In the genomic region with DNA sequence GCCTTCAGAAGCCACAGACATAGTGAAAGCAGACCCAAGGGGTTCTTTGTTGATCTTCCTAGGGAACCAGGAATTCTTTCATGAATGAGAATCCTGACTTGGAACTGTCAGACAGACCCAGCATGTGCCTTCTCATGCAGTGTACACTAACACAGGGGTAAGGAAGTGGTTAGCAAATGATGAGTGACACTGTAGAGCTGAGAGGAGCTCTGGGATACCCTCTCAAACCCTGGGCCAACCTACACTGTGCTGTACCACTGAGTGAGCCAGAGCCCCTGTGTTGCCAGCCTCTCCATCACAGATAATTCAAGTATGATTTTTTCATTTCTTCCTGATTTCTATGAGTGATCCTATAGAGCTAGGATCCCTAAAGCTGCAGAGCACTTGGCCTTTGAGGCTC, we compare ENCODE assay signal across 23 mouse cellular contexts. TPM values are rescaled to one million over a fixed set of nuclear protein-coding genes. Genes with fewer than 3 reads are reported as not detected.
DNase-seq lines count a peak whose midpoint lies in the region; ATAC-seq and TF ChIP-seq lines count a peak whose summit lies in the region.
"Had no signal": no experiment of that assay in that cellular context is flagged by ENCODE, and none has a peak within 500 bp of the region (broad histone marks: within the 10 kb centered on the region; RNA-seq: fewer than 3 reads in every experiment).

No protein-coding gene starts in this region.

- H3K4me3 ChIP-seq in forebrain, embryonic 16.5 days (replicated peaks; ENCODE audit: low read length) = no peak overlapping the region
- no peak overlapping the region for H3K4me3 ChIP-seq in forebrain, embryonic 14.5 days (ENCODE audit: low read depth, low read length)
- no peak overlapping the region for H3K4me3 ChIP-seq in hindbrain, postnatal 0 days (ENCODE audit: low read length)
- H3K4me3 ChIP-seq in hindbrain, embryonic 12.5 days = no peak overlapping the region
- H3K4me3 ChIP-seq: forebrain, embryonic 12.5 days; heart, adult 2 months; heart, embryonic 10.5 days; heart, embryonic 13.5 days had no signal

- H3K4me2 ChIP-seq in forebrain, embryonic 16.5 days (ENCODE audit: low read length) = no peak overlapping the region
- H3K4me2 ChIP-seq in forebrain, embryonic 14.5 days (ENCODE audit: low read length) = no peak overlapping the region
- no peak overlapping the region for H3K4me2 ChIP-seq in hindbrain, postnatal 0 days (ENCODE audit: low read depth, low read length)
- H3K4me2 ChIP-seq in hindbrain, embryonic 12.5 days (replicated peaks) = no peak overlapping the region
- H3K4me2 ChIP-seq: forebrain, embryonic 12.5 days; heart, embryonic 13.5 days had no signal

- no peak for DNase-seq in forebrain, embryonic 14.5 days (ENCODE audit: low spot score)
- peak; percentile 51 for DNase-seq in heart, adult 11 months
- no peak for DNase-seq in heart, postnatal 10 days
- no peak for DNase-seq in hindbrain, postnatal 0 days (ENCODE audit: low spot score)
- DNase-seq: adrenal gland, postnatal 10 days; adrenal gland, postnatal 36 days; B cell, adult 2 months; cerebellum, adult 18-20 months; cerebellum, adult 9-10 months; cerebellum, postnatal 14 days; gastrocnemius, postnatal 25 days; heart, adult 2 months; kidney, adult 2 months had no signal

- no peaks in the 10 kb centered on the region for H3K27me3 ChIP-seq in forebrain, embryonic 16.5 days (replicated peaks; ENCODE audit: control insufficient read depth, insufficient read depth, low read length)
- H3K27me3 ChIP-seq in forebrain, embryonic 14.5 days (replicated peaks; ENCODE audit: control insufficient read depth, insufficient read depth, low read length) = no peaks in the 10 kb centered on the region
- H3K27me3 ChIP-seq in hindbrain, postnatal 0 days (ENCODE audit: insufficient read depth, low read length) = no peaks in the 10 kb centered on the region
- H3K27me3 ChIP-seq in hindbrain, embryonic 12.5 days = no peaks in the 10 kb centered on the region
- H3K27me3 ChIP-seq: CH12.LX; forebrain, embryonic 12.5 days; heart, embryonic 13.5 days; Patski had no signal

- no peaks in the 10 kb centered on the region for H3K9me3 ChIP-seq in forebrain, embryonic 16.5 days (ENCODE audit: control insufficient read depth, low read length)
- no peaks in the 10 kb centered on the region for H3K9me3 ChIP-seq in forebrain, embryonic 14.5 days (replicated peaks; ENCODE audit: control insufficient read depth, low read length)
- no peaks in the 10 kb centered on the region for H3K9me3 ChIP-seq in hindbrain, postnatal 0 days (ENCODE audit: low read length)
- no peaks in the 10 kb centered on the region for H3K9me3 ChIP-seq in hindbrain, embryonic 12.5 days (replicated peaks)
- H3K9me3 ChIP-seq: forebrain, embryonic 12.5 days; G1E; heart, embryonic 10.5 days; heart, embryonic 13.5 days had no signal

- peak; percentile 58; the same call in 1 of the 2 replicates for ATAC-seq in forebrain, embryonic 16.5 days
- no peak for ATAC-seq in forebrain, embryonic 14.5 days
- 0 out of 2 replicates have a peak, but pooled peaks have one; percentile 59 for ATAC-seq in hindbrain, postnatal 0 days
- ATAC-seq in hindbrain, embryonic 12.5 days (ENCODE audit: low FRiP score) = no peak
- ATAC-seq: intestine, postnatal 0 days; Patski had no signal

- intact Hi-C loops in heart, postnatal 10 days (cut with DNase I) = no loop called here

- no peak overlapping the region for H3K9ac ChIP-seq in forebrain, embryonic 16.5 days (replicated peaks; ENCODE audit: low read depth, low read length)
- H3K9ac ChIP-seq in forebrain, embryonic 14.5 days (ENCODE audit: low read length) = no peak overlapping the region
- H3K9ac ChIP-seq in hindbrain, postnatal 0 days (replicated peaks; ENCODE audit: low read length) = no peak overlapping the region
- H3K9ac ChIP-seq in hindbrain, embryonic 12.5 days = no peak overlapping the region
- H3K9ac ChIP-seq: forebrain, embryonic 12.5 days; heart, embryonic 13.5 days had no signal

- H3K4me1 ChIP-seq in forebrain, embryonic 16.5 days (replicated peaks; ENCODE audit: control insufficient read depth, insufficient read depth, low read length) = no peaks in the 10 kb centered on the region
- no peaks in the 10 kb centered on the region for H3K4me1 ChIP-seq in forebrain, embryonic 14.5 days (ENCODE audit: control insufficient read depth, insufficient read depth, low read length)
- no peaks in the 10 kb centered on the region for H3K4me1 ChIP-seq in hindbrain, postnatal 0 days (ENCODE audit: insufficient read depth, low read length)
- no peaks in the 10 kb centered on the region for H3K4me1 ChIP-seq in hindbrain, embryonic 12.5 days
- H3K4me1 ChIP-seq: forebrain, embryonic 12.5 days; heart, embryonic 13.5 days had no signal

- peaks cover 20% of the 10 kb centered on the region for H3K36me3 ChIP-seq in forebrain, embryonic 16.5 days (ENCODE audit: control insufficient read depth, insufficient read depth)
- peaks cover 62% of the 10 kb centered on the region for H3K36me3 ChIP-seq in forebrain, embryonic 14.5 days (ENCODE audit: control insufficient read depth, insufficient read depth, low read length)
- peaks cover 18% of the 10 kb centered on the region for H3K36me3 ChIP-seq in hindbrain, postnatal 0 days (ENCODE audit: insufficient read depth, low read length)
- peaks cover 31% of the 10 kb centered on the region for H3K36me3 ChIP-seq in hindbrain, embryonic 12.5 days
- H3K36me3 ChIP-seq: G1E; heart, embryonic 10.5 days; heart, embryonic 13.5 days had no signal

- TF ChIP-seq CTCF in hindbrain, postnatal 0 days (IDR thresholded peaks at IDR 0.05; ENCODE audit: low read depth) = no peak

- H3K27ac ChIP-seq in forebrain, embryonic 16.5 days (ENCODE audit: low read length) = no peak overlapping the region
- H3K27ac ChIP-seq in forebrain, embryonic 14.5 days (ENCODE audit: low read depth, low read length) = no peak overlapping the region
- no peak overlapping the region for H3K27ac ChIP-seq in hindbrain, postnatal 0 days
- H3K27ac ChIP-seq in hindbrain, embryonic 12.5 days = no peak overlapping the region
- H3K27ac ChIP-seq: forebrain, embryonic 12.5 days; heart, adult 2 months; heart, embryonic 10.5 days; heart, embryonic 13.5 days had no signal

RNA-seq across cellular contexts. Expression of gene Unc80, which starts 37.2 kb away (rescaled TPM):
- polyA plus RNA-seq in forebrain, embryonic 16.5 days (2015; fragmentation: Nextera tagmentation; extraction: Ambion mirVana) = 2.3 and 4.6 TPM in 2 replicates
- polyA plus RNA-seq in forebrain, embryonic 14.5 days (2014; fragmentation: Nextera tagmentation; extraction: Ambion mirVana) = 1.2 and 2.7 TPM in 2 replicates
- total RNA-seq in heart, postnatal 10 days (2021) = under 1 TPM; 0.15 to 0.17 TPM
- total RNA-seq in hindbrain, postnatal 0 days (2014; rRNA removed) = 25.9 and 37.3 TPM in 2 replicates
- polyA plus RNA-seq in hindbrain, postnatal 0 days (2015; fragmentation: Nextera tagmentation; extraction: Ambion mirVana) = 8.9 and 9.0 TPM in 2 replicates
- polyA plus RNA-seq in hindbrain, embryonic 12.5 days (2016; fragmentation: Nextera tagmentation; extraction: Ambion mirVana) = 0.94 and 1.5 TPM in 2 replicates
- total RNA-seq: hematopoietic stem cell, adult 5-6 weeks had no signal
- polyA plus RNA-seq: heart, embryonic 10.5 days; Patski had no signal

Comparison
In these comparisons a context has a peak if more than half of its experiments do, and no peak if none do; other contexts are left out.
1. ATAC-seq: peak in forebrain, embryonic 16.5 days (single experiment) and hindbrain, postnatal 0 days (single experiment); none in forebrain, embryonic 14.5 days (single experiment) and hindbrain, embryonic 12.5 days (single experiment).